Mouse (Mus musculus) lung, adult 2 months (tissue): Measurements from ENCODE around the gene Spic.

Source experiments
- CTCF ChIP-seq: fragments of 200-500 bp; IDR thresholded peaks from 2 replicates; pipeline ENCODE4 v1.5.1; 2011; ENCODE audit warnings: mild to moderate bottlenecking, low read length, control low read depth; ENCODE audit not compliant: insufficient read depth
- POLR2A ChIP-seq: fragments of 200-500 bp; IDR thresholded peaks from 2 replicates; pipeline ENCODE4 v1.6.1; 2011; ENCODE audit warnings: low read depth, mild to moderate bottlenecking, control low read depth, low read length, borderline replicate concordance; ENCODE audit errors: extremely low read depth

GRCm38 (mm10) chr10:88630663-88631329 is 54.0 kb downstream of the Spic start:
- TF ChIP-seq CTCF (no peak), POLR2A (no peak)
